Mouse (Mus musculus) kidney, adult 2 months (tissue): ENCODE measurements around the gene Akt1.

ENCODE experiments used
- CTCF ChIP-seq: fragments of 200-500 bp; conservative IDR thresholded peaks from 2 replicates; pipeline ENCODE4 v1.5.1; 2011; ENCODE audit warnings: low read depth, mild to moderate bottlenecking, control low read depth, low read length, moderate library complexity, mixed read lengths; ENCODE audit not compliant: insufficient read depth, insufficient read length
- POLR2A ChIP-seq: fragments of 200-500 bp; IDR thresholded peaks from one replicate; pipeline ENCODE4 v1.6.1; 2011; ENCODE audit warnings: low read depth, low read length, control low read depth

DNA sequence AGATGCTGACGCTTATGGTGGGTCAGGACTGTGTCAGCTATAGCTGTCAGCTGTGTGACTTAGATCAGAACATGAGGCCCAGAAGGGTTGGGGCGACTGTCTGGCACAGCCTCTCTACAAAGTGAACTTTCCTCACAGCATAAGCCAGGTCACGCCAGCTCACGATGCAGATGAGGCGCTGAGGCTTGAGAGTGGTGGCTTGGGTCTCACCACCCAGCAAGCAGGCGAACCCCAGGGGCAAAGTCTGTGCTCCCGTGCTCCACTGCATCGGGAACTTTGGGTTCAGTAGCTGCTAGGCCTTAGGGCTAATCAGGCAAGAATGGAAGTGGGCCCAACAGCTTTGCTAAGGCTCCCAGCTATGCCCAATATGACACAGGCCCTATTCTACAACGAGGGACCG, 65.7 kb downstream of the Akt1 start:
- TF ChIP-seq CTCF = no peak
- no peak for TF ChIP-seq POLR2A
